Mouse (Mus musculus): ENCODE results near the gene Dgke. TPM values are rescaled to one million over a fixed set of nuclear protein-coding genes. Genes with fewer than 3 reads are reported as not detected.

Dgke gene
- polyA plus RNA-seq (2014; fragmentation: Nextera tagmentation; extraction: Ambion mirVana) = 3.5 and 3.7 TPM in 2 replicates

- Histone ChIP-seq H3K4me3 (ENCODE audit: low read depth, low read length) (no peak within 1 kb of the TSS), H3K36me3 (ENCODE audit: control insufficient read depth, insufficient read depth, low read length) (no peaks in the 10 kb centered on the region), H3K9me3 (ENCODE audit: control insufficient read depth, low read length) (no peaks in the 10 kb centered on the region), H3K27ac (replicated peaks; ENCODE audit: low read depth, low read length) (no peak within 1 kb of the TSS), H3K4me2 (ENCODE audit: low read depth, severe bottlenecking) (no peak within 1 kb of the TSS), H3K4me1 (ENCODE audit: control insufficient read depth, insufficient read depth, low read length) (no peaks in the 10 kb centered on the region), H3K27me3 (ENCODE audit: control insufficient read depth, insufficient read depth, low read length) (no peaks in the 10 kb centered on the region), H3K9ac (ENCODE audit: low read length) (no peak within 1 kb of the TSS)
- 89% methylated on average over 1 of the region's 1 CpGs for WGBS
- DNase-seq (ENCODE audit: low spot score) = no peak
- no peak for ATAC-seq (ENCODE audit: insufficient number of reproducible peaks, low FRiP score, low TSS enrichment, low read depth)
Observed at GRCm38 (mm10) chr11:89066750-89067149, at the start of gene Dgke. Gene Dgke (minus strand): TSS chr11:89066850.

GRCm38 (mm10) chr11:89107180-89107807, 40.6 kb upstream of the Dgke start:
- no peak overlapping the region for H3K9ac ChIP-seq (ENCODE audit: low read length)
- H3K27me3 ChIP-seq (ENCODE audit: control insufficient read depth, insufficient read depth, low read length) = no peaks in the 10 kb centered on the region
- no peaks in the 10 kb centered on the region for H3K36me3 ChIP-seq (ENCODE audit: control insufficient read depth, insufficient read depth, low read length)
- H3K27ac ChIP-seq (replicated peaks; ENCODE audit: low read depth, low read length) = no peak overlapping the region
- DNase-seq (ENCODE audit: low spot score) = no peak
- H3K9me3 ChIP-seq (ENCODE audit: control insufficient read depth, low read length) = no peaks in the 10 kb centered on the region
- no peak overlapping the region for H3K4me2 ChIP-seq (ENCODE audit: low read depth, severe bottlenecking)
- no peak overlapping the region for H3K4me3 ChIP-seq (ENCODE audit: low read depth, low read length)
- no peak for ATAC-seq (ENCODE audit: insufficient number of reproducible peaks, low FRiP score, low TSS enrichment, low read depth)
- 22% methylated on average over 12 of the region's 12 CpGs for WGBS
- no peaks in the 10 kb centered on the region for H3K4me1 ChIP-seq (ENCODE audit: control insufficient read depth, insufficient read depth, low read length)

GRCm38 (mm10) chr11:89105823-89106222, 39.2 kb upstream of the Dgke start:
- no peaks in the 10 kb centered on the region for H3K36me3 ChIP-seq (ENCODE audit: control insufficient read depth, insufficient read depth, low read length)
- H3K4me1 ChIP-seq (ENCODE audit: control insufficient read depth, insufficient read depth, low read length) = no peaks in the 10 kb centered on the region
- no peak for ATAC-seq (ENCODE audit: insufficient number of reproducible peaks, low FRiP score, low TSS enrichment, low read depth)
- no peak for DNase-seq (ENCODE audit: low spot score)
- H3K27me3 ChIP-seq (ENCODE audit: control insufficient read depth, insufficient read depth, low read length) = 0 out of 2 replicates have a peak, but pooled peaks cover 2% of the 10 kb centered on the region
- H3K4me3 ChIP-seq (ENCODE audit: low read depth, low read length) = no peak overlapping the region
- no peaks in the 10 kb centered on the region for H3K9me3 ChIP-seq (ENCODE audit: control insufficient read depth, low read length)
- WGBS = 88% methylated on average over 11 of the region's 11 CpGs
- H3K27ac ChIP-seq (replicated peaks; ENCODE audit: low read depth, low read length) = no peak overlapping the region
- no peak overlapping the region for H3K4me2 ChIP-seq (ENCODE audit: low read depth, severe bottlenecking)
- no peak overlapping the region for H3K9ac ChIP-seq (ENCODE audit: low read length)

- 94% methylated on average over 8 of the region's 8 CpGs for WGBS
- no peak for DNase-seq (ENCODE audit: low spot score)
- no peak overlapping the region for H3K27ac ChIP-seq (replicated peaks; ENCODE audit: low read depth, low read length)
- H3K4me1 ChIP-seq (ENCODE audit: control insufficient read depth, insufficient read depth, low read length) = no peaks in the 10 kb centered on the region
- H3K4me3 ChIP-seq (ENCODE audit: low read depth, low read length) = no peak overlapping the region
- ATAC-seq (ENCODE audit: insufficient number of reproducible peaks, low FRiP score, low TSS enrichment, low read depth) = no peak
- 0 out of 2 replicates have a peak, but pooled peaks cover 2% of the 10 kb centered on the region for H3K27me3 ChIP-seq (ENCODE audit: control insufficient read depth, insufficient read depth, low read length)
- no peak overlapping the region for H3K9ac ChIP-seq (ENCODE audit: low read length)
- no peaks in the 10 kb centered on the region for H3K9me3 ChIP-seq (ENCODE audit: control insufficient read depth, low read length)
- H3K4me2 ChIP-seq (ENCODE audit: low read depth, severe bottlenecking) = no peak overlapping the region
- no peaks in the 10 kb centered on the region for H3K36me3 ChIP-seq (ENCODE audit: control insufficient read depth, insufficient read depth, low read length)
Observed at GRCm38 (mm10) chr11:89105211-89105610, 38.6 kb upstream of the Dgke start.

- no peak overlapping the region for H3K4me2 ChIP-seq (ENCODE audit: low read depth, severe bottlenecking)
- no peak for ATAC-seq (ENCODE audit: insufficient number of reproducible peaks, low FRiP score, low TSS enrichment, low read depth)
- no peaks in the 10 kb centered on the region for H3K4me1 ChIP-seq (ENCODE audit: control insufficient read depth, insufficient read depth, low read length)
- no peak for DNase-seq (ENCODE audit: low spot score)
- 89% methylated on average over 14 of the region's 14 CpGs for WGBS
- no peak overlapping the region for H3K27ac ChIP-seq (replicated peaks; ENCODE audit: low read depth, low read length)
- H3K36me3 ChIP-seq (ENCODE audit: control insufficient read depth, insufficient read depth, low read length) = no peaks in the 10 kb centered on the region
- no peak overlapping the region for H3K4me3 ChIP-seq (ENCODE audit: low read depth, low read length)
- H3K9me3 ChIP-seq (ENCODE audit: control insufficient read depth, low read length) = no peaks in the 10 kb centered on the region
- no peak overlapping the region for H3K9ac ChIP-seq (ENCODE audit: low read length)
- H3K27me3 ChIP-seq (ENCODE audit: control insufficient read depth, insufficient read depth, low read length) = 0 out of 2 replicates have a peak, but pooled peaks cover 2% of the 10 kb centered on the region
Observed at GRCm38 (mm10) chr11:89103166-89103565, 36.5 kb upstream of the Dgke start.

GRCm38 (mm10) chr11:89100826-89101321, 34.2 kb upstream of the Dgke start:
- H3K9ac ChIP-seq (ENCODE audit: low read length) = no peak overlapping the region
- DNase-seq (ENCODE audit: low spot score) = no peak

GRCm38 (mm10) chr11:89100403-89100802, 33.8 kb upstream of the Dgke start:
- 0 out of 2 replicates have a peak, but pooled peaks cover 2% of the 10 kb centered on the region for H3K27me3 ChIP-seq (ENCODE audit: control insufficient read depth, insufficient read depth, low read length)
- H3K9ac ChIP-seq (ENCODE audit: low read length) = no peak overlapping the region
- H3K27ac ChIP-seq (replicated peaks; ENCODE audit: low read depth, low read length) = no peak overlapping the region
- H3K36me3 ChIP-seq (ENCODE audit: control insufficient read depth, insufficient read depth, low read length) = no peaks in the 10 kb centered on the region
- DNase-seq (ENCODE audit: low spot score) = peak; percentile 88
- H3K4me2 ChIP-seq (ENCODE audit: low read depth, severe bottlenecking) = peak overlapping the region; percentile 24; the same call in 1 of the 2 replicates
- WGBS = 2% methylated on average over 9 of the region's 9 CpGs
- H3K4me3 ChIP-seq (ENCODE audit: low read depth, low read length) = no peak overlapping the region
- no peaks in the 10 kb centered on the region for H3K4me1 ChIP-seq (ENCODE audit: control insufficient read depth, insufficient read depth, low read length)
- peak; percentile 64; the same call in 1 of the 2 replicates for ATAC-seq (ENCODE audit: insufficient number of reproducible peaks, low FRiP score, low TSS enrichment, low read depth)
- H3K9me3 ChIP-seq (ENCODE audit: control insufficient read depth, low read length) = no peaks in the 10 kb centered on the region

More at GRCm38 (mm10) chr11:89100826-89101321, 34.2 kb upstream of the Dgke start:
- ATAC-seq (ENCODE audit: insufficient number of reproducible peaks, low FRiP score, low TSS enrichment, low read depth) = no peak
- 0 out of 2 replicates have a peak, but pooled peaks cover 2% of the 10 kb centered on the region for H3K27me3 ChIP-seq (ENCODE audit: control insufficient read depth, insufficient read depth, low read length)
- H3K27ac ChIP-seq (replicated peaks; ENCODE audit: low read depth, low read length) = no peak overlapping the region
- no peaks in the 10 kb centered on the region for H3K4me1 ChIP-seq (ENCODE audit: control insufficient read depth, insufficient read depth, low read length)
- H3K36me3 ChIP-seq (ENCODE audit: control insufficient read depth, insufficient read depth, low read length) = no peaks in the 10 kb centered on the region
- peak overlapping the region; percentile 24 for H3K4me2 ChIP-seq (ENCODE audit: low read depth, severe bottlenecking)
- no peak overlapping the region for H3K4me3 ChIP-seq (ENCODE audit: low read depth, low read length)
- no peaks in the 10 kb centered on the region for H3K9me3 ChIP-seq (ENCODE audit: control insufficient read depth, low read length)
- WGBS = 52% methylated on average over 17 of the region's 17 CpGs

- no peak for ATAC-seq (ENCODE audit: insufficient number of reproducible peaks, low FRiP score, low TSS enrichment, low read depth)
- Histone ChIP-seq H3K9ac (ENCODE audit: low read length) (no peak overlapping the region), H3K9me3 (ENCODE audit: control insufficient read depth, low read length) (no peaks in the 10 kb centered on the region; the same call in 1 of the 2 replicates), H3K27me3 (ENCODE audit: control insufficient read depth, insufficient read depth, low read length) (0 out of 2 replicates have a peak, but pooled peaks cover 2% of the 10 kb centered on the region), H3K4me2 (ENCODE audit: low read depth, severe bottlenecking) (no peak overlapping the region), H3K4me3 (ENCODE audit: low read depth, low read length) (no peak overlapping the region), H3K4me1 (ENCODE audit: control insufficient read depth, insufficient read depth, low read length) (no peaks in the 10 kb centered on the region), H3K36me3 (ENCODE audit: control insufficient read depth, insufficient read depth, low read length) (no peaks in the 10 kb centered on the region), H3K27ac (replicated peaks; ENCODE audit: low read depth, low read length) (no peak overlapping the region)
- WGBS = 60% methylated on average over 6 of the region's 6 CpGs
- no peak for DNase-seq (ENCODE audit: low spot score)
Observed at GRCm38 (mm10) chr11:89098930-89099329, 32.3 kb upstream of the Dgke start.
